Mouse (Mus musculus): ENCODE measurements around the gene Syn3. TPM values are rescaled to one million over a fixed set of nuclear protein-coding genes. Genes with fewer than 3 reads are reported as not detected.

The Syn3 gene
- polyA plus RNA-seq, 1 experiment, result 3.3 TPM

DNA sequence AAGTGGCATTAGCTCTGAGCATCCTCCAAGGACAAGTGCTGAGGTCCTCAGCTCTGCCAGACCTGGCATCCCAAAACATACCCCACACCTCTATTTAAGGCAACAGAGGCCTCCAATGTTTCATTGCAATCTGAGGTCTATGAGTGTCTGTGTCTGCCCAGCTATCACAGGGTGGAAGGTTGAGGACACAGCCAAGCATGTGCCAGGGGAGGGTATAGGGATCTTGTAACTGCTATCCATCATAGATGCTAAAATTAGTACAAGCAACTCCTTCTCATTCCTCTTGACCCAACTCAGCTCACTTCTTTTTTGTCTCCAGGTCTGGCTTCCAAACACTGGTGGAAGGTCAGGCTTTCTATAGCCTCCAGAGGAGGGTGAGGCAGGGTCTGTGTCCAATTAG is 127.1 kb downstream of the Syn3 start:
- no peak for DNase-seq

GRCm38 (mm10) chr10:86369346-86369745 is 129.3 kb downstream of the Syn3 start:
- no peak overlapping the region for H3K27ac ChIP-seq (ENCODE audit: insufficient read depth, low read depth, low read length)
- no peak overlapping the region for H3K4me3 ChIP-seq (ENCODE audit: insufficient read depth, low read depth, low read length)
- no peak for DNase-seq
- no peaks in the 10 kb centered on the region for H3K36me3 ChIP-seq (ENCODE audit: control insufficient read depth, insufficient read depth, low read length)
- 88% methylated on average over 4 of the region's 4 CpGs for WGBS
- H3K4me1 ChIP-seq (ENCODE audit: control insufficient read depth, insufficient read depth, low read length), result peaks cover 7% of the 10 kb centered on the region
- no peaks in the 10 kb centered on the region for H3K27me3 ChIP-seq (replicated peaks; ENCODE audit: control insufficient read depth, insufficient read depth, low read length)
- TF ChIP-seq CTCF (conservative IDR thresholded peaks at IDR 0.05; ENCODE audit: insufficient read depth, insufficient read length, low read depth, low read length), result no peak
- TF ChIP-seq POLR2A (IDR thresholded peaks at IDR 0.05; ENCODE audit: low read depth, low read length), result no peak

More for the DNA sequence above, 127.1 kb downstream of the Syn3 start:
- Histone ChIP-seq H3K36me3 (ENCODE audit: control insufficient read depth, insufficient read depth, low read length) (no peaks in the 10 kb centered on the region), H3K27me3 (replicated peaks; ENCODE audit: control insufficient read depth, insufficient read depth, low read length) (no peaks in the 10 kb centered on the region), H3K4me3 (ENCODE audit: insufficient read depth, low read depth, low read length) (no peak overlapping the region), H3K27ac (ENCODE audit: insufficient read depth, low read depth, low read length) (no peak overlapping the region), H3K4me1 (ENCODE audit: control insufficient read depth, insufficient read depth, low read length) (no peaks in the 10 kb centered on the region)
- no peak for TF ChIP-seq CTCF (conservative IDR thresholded peaks at IDR 0.05; ENCODE audit: insufficient read depth, insufficient read length, low read depth, low read length)
- TF ChIP-seq POLR2A (IDR thresholded peaks at IDR 0.05; ENCODE audit: low read depth, low read length), result no peak

GRCm38 (mm10) chr10:86368811-86369210 is 129.9 kb downstream of the Syn3 start:
- 34% methylated on average over 12 of the region's 12 CpGs for WGBS
- H3K4me3 ChIP-seq (ENCODE audit: insufficient read depth, low read depth, low read length), result no peak overlapping the region
- no peak for TF ChIP-seq CTCF (conservative IDR thresholded peaks at IDR 0.05; ENCODE audit: insufficient read depth, insufficient read length, low read depth, low read length)
- TF ChIP-seq POLR2A (IDR thresholded peaks at IDR 0.05; ENCODE audit: low read depth, low read length), result no peak
- H3K27ac ChIP-seq (ENCODE audit: insufficient read depth, low read depth, low read length), result no peak overlapping the region
- no peaks in the 10 kb centered on the region for H3K27me3 ChIP-seq (replicated peaks; ENCODE audit: control insufficient read depth, insufficient read depth, low read length)
- H3K36me3 ChIP-seq (ENCODE audit: control insufficient read depth, insufficient read depth, low read length), result no peaks in the 10 kb centered on the region
- peak; percentile 91 for DNase-seq
- peaks cover 7% of the 10 kb centered on the region for H3K4me1 ChIP-seq (ENCODE audit: control insufficient read depth, insufficient read depth, low read length)

GRCm38 (mm10) chr10:86367346-86367745 is 131.3 kb downstream of the Syn3 start:
- no peak for DNase-seq
- TF ChIP-seq CTCF (conservative IDR thresholded peaks at IDR 0.05; ENCODE audit: insufficient read depth, insufficient read length, low read depth, low read length), result no peak
- TF ChIP-seq POLR2A (IDR thresholded peaks at IDR 0.05; ENCODE audit: low read depth, low read length), result no peak
- Histone ChIP-seq H3K36me3 (ENCODE audit: control insufficient read depth, insufficient read depth, low read length) (no peaks in the 10 kb centered on the region), H3K4me1 (ENCODE audit: control insufficient read depth, insufficient read depth, low read length) (peaks cover 7% of the 10 kb centered on the region), H3K4me3 (ENCODE audit: insufficient read depth, low read depth, low read length) (no peak overlapping the region), H3K27ac (ENCODE audit: insufficient read depth, low read depth, low read length) (no peak overlapping the region), H3K27me3 (replicated peaks; ENCODE audit: control insufficient read depth, insufficient read depth, low read length) (no peaks in the 10 kb centered on the region)
- WGBS, result 91% methylated on average over 4 of the region's 4 CpGs

DNA sequence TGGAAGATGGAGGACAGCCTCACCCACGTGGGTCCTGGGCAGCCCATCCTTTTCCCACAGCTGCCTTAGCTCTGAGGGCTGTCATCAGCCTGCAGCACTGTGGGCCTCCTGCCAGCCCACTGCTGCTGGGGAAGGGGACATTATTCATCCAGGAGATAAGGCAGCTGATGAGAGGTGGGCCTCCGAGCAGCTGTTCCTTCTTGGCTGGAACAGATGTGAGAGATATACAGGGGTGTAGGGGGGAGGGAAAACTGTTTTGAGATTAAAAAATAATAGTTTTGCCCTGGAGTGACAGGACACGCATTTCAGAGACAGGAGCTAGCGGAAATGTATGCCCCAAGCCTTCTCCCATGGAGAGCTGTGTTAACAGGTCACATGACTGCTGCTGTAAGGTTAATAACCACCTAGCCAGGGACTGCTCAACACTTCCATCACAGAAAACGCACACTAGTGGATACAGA is 133.0 kb downstream of the Syn3 start:
- WGBS, result 21% methylated on average over 5 of the region's 5 CpGs
- Histone ChIP-seq H3K27ac (ENCODE audit: insufficient read depth, low read depth, low read length) (no peak overlapping the region), H3K4me1 (ENCODE audit: control insufficient read depth, insufficient read depth, low read length) (peaks cover 7% of the 10 kb centered on the region), H3K36me3 (ENCODE audit: control insufficient read depth, insufficient read depth, low read length) (no peaks in the 10 kb centered on the region), H3K4me3 (ENCODE audit: insufficient read depth, low read depth, low read length) (no peak overlapping the region), H3K27me3 (replicated peaks; ENCODE audit: control insufficient read depth, insufficient read depth, low read length) (no peaks in the 10 kb centered on the region)
- peak; percentile 66 for DNase-seq
- TF ChIP-seq POLR2A (IDR thresholded peaks at IDR 0.05; ENCODE audit: low read depth, low read length) (no peak), CTCF (conservative IDR thresholded peaks at IDR 0.05; ENCODE audit: insufficient read depth, insufficient read length, low read depth, low read length) (no peak)

- no peaks in the 10 kb centered on the region for H3K36me3 ChIP-seq (ENCODE audit: control insufficient read depth, insufficient read depth, low read length)
- 85% methylated on average over 8 of the region's 8 CpGs for WGBS
- no peak for DNase-seq
- H3K27me3 ChIP-seq (replicated peaks; ENCODE audit: control insufficient read depth, insufficient read depth, low read length), result no peaks in the 10 kb centered on the region
- no peak for TF ChIP-seq CTCF (conservative IDR thresholded peaks at IDR 0.05; ENCODE audit: insufficient read depth, insufficient read length, low read depth, low read length)
- no peak for TF ChIP-seq POLR2A (IDR thresholded peaks at IDR 0.05; ENCODE audit: low read depth, low read length)
- peaks cover 7% of the 10 kb centered on the region for H3K4me1 ChIP-seq (ENCODE audit: control insufficient read depth, insufficient read depth, low read length)
- no peak overlapping the region for H3K4me3 ChIP-seq (ENCODE audit: insufficient read depth, low read depth, low read length)
- no peak overlapping the region for H3K27ac ChIP-seq (ENCODE audit: insufficient read depth, low read depth, low read length)
Observed at GRCm38 (mm10) chr10:86363669-86364309, 134.9 kb downstream of the Syn3 start.

DNA sequence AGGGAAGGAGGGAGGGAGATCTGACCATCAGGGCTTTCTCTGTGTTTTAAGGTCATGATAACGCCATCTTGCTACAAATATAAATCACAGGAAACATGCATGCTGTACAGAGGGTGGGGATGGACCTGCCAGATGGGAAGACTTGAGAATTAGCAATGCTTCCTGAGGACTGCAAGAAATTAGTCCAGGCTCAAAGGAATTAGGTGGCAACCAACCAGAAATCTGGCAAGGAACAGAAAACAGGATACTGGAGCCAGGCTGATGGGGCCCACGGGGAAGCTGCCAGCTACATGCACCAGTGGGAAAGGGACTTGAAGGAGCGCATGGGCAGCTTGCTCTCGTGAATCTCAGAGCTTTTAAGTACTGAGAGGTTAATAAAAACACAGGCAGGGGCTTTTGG is 139.0 kb downstream of the Syn3 start:
- no peak overlapping the region for H3K27ac ChIP-seq (ENCODE audit: insufficient read depth, low read depth, low read length)

More for the DNA sequence above, 139.0 kb downstream of the Syn3 start:
- peak; percentile 10 for DNase-seq
- WGBS, result 58% methylated on average over 4 of the region's 4 CpGs
- 0 out of 2 replicates have a peak, but pooled peaks cover 3% of the 10 kb centered on the region for H3K4me1 ChIP-seq (ENCODE audit: control insufficient read depth, insufficient read depth, low read length)
- H3K27me3 ChIP-seq (replicated peaks; ENCODE audit: control insufficient read depth, insufficient read depth, low read length), result no peaks in the 10 kb centered on the region
- TF ChIP-seq POLR2A (IDR thresholded peaks at IDR 0.05; ENCODE audit: low read depth, low read length) (no peak), CTCF (conservative IDR thresholded peaks at IDR 0.05; ENCODE audit: insufficient read depth, insufficient read length, low read depth, low read length) (no peak)
- no peaks in the 10 kb centered on the region for H3K36me3 ChIP-seq (ENCODE audit: control insufficient read depth, insufficient read depth, low read length)
- H3K4me3 ChIP-seq (ENCODE audit: insufficient read depth, low read depth, low read length), result no peak overlapping the region
